Mouse (Mus musculus) gastrocnemius, adult 2 months (tissue): ENCODE measurements around the gene Nit1. TPM values are rescaled to one million over a fixed set of nuclear protein-coding genes. Genes with fewer than 3 reads are reported as not detected.

Source experiments
- DNase-seq: peaks from one replicate; pipeline ENCODE4 v3.0.0; 2022
- H3K27ac ChIP-seq: fragments of 200-600 bp; 2 replicates; pipeline ENCODE4 v1.8.1; 2022; ENCODE audit warnings: mild to moderate bottlenecking
- H3K4me3 ChIP-seq: fragments of 200-600 bp; 2 replicates; pipeline ENCODE4 v1.8.1; 2022; ENCODE audit warnings: mild to moderate bottlenecking, moderate library complexity
- CTCF ChIP-seq: fragments of 200-600 bp; IDR thresholded peaks from 2 replicates; pipeline ENCODE4 v1.8.1; 2022; ENCODE audit warnings: antibody characterized with exemption, mild to moderate bottlenecking, moderate library complexity
- intact Hi-C: fragments of 180-260 bp; cut with DNase I; formaldehyde crosslinking; loops from one replicate; pipeline ENCODE4 v1.15.1; 2025
- long read RNA-seq, 2 experiments: library from polyadenylated mRNA; stranded (forward); transcript quantifications; one replicate each; pipeline ENCODE4 v2.0.0; 2021
- total RNA-seq, 2 experiments: library from RNA; stranded (reverse); gene quantifications; 2 replicates each; pipeline ENCODE4 v1.2.3; 2021

Nit1 gene
- 10 to 100 TPM; 29.4 to 30.4 TPM for total RNA-seq
- long read RNA-seq, experiment 1, partial matches to known transcripts = 22 of 33 reads
- long read RNA-seq, experiment 1, other reads (novel, unspliced or antisense) = 6 of 33 reads
- long read RNA-seq, experiment 2, transcript Nit1-202 (7 exons, 1,335 nt) = major isoform, 7 of 34 reads
- long read RNA-seq, experiment 2, partial matches to known transcripts = 22 of 34 reads
- long read RNA-seq, experiment 2, other reads (novel, unspliced or antisense) = 2 of 34 reads

DNA sequence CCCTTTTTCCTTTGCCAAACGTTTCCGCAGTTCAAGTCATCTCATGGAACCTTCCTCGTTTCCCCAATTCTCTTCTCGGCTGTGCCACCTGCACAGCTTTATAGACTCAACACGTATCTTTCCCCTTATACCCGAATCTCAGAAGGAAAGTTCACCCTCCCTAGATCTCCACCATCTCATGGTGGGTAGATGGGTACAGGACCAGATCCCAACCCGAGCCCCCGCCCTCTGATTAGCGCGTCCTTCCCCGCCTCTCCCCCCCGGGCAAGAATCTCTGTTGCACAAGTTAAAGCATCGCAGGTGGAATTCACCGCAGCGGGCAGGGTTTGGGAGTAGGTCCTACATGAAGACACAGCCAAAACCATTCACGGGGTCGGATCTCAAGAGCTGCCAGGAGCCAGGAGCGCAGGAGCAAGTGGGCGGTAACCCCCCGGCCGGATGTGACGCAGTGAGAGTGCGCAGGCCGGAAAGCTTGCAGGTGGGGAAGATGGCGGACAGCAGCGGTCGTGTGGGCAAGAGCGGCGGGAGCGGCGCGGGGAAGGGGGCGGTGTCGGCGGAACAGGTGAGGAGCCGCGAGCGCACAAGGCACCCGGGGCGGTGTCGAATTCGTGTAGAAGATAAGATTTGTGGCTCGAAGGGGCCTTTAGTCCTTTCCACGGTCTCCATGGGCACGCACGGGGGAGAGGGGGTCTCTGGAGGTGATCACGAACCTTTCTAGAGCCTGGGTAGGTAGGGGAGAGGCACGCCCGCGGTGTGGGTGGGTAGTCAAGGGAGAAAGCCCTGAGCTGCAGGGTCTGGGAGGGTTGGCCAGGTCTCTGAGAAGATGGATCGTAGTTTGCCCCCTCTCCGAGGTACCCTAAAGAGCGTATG is at the start of gene Nit1, which contains the start of gene Pfdn2:
Gene Nit1, minus strand, starts transcription at position 422 of the 870 bp plus-strand sequence.
Gene Pfdn2, plus strand, starts transcription at position 446 of the 870 bp plus-strand sequence.
- Histone ChIP-seq H3K4me3 (peak within 1 kb of the TSS; percentile 85), H3K27ac (peak within 1 kb of the TSS; percentile 94)
- intact Hi-C loops = loop anchor here (1.0 to 10.0 kb wide), 2 partner anchors 16 to 231 kb away; partner anchors contain the start of genes Cfap126 and Dedd
- DNase-seq = peak; percentile 95
- no peak for TF ChIP-seq CTCF

DNA sequence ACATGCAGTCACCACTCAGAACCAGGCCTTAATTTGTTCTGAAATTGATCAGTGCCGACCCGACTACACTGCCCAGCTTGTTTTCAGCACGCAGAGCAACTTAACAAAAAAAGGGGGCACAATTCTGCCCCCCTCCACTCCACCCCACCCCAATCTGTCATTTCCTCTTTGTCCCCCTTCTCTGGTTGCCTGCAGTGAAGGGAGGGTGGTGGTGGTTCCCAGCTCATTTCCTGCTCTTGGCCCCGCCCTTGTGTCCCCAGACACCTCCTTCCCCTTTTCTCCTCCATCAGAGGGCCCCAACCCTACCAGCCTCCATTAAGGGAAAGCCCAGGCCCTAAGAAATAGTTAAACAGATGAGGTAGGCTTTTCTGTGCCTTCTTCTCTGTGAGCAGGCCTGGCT is 44.7 kb upstream of the Nit1 start:
- Histone ChIP-seq H3K4me3 (peak overlapping the region; percentile 45), H3K27ac (peak overlapping the region; percentile 54)
- peak; percentile 36 for DNase-seq
- no peak for TF ChIP-seq CTCF
- intact Hi-C loops = no loop called here

- H3K4me3 ChIP-seq = peak within 1 kb of the TSS; percentile 45
- TF ChIP-seq CTCF = no peak
- peak; percentile 43 for DNase-seq
- intact Hi-C loops = no loop called here
- peak within 1 kb of the TSS; percentile 54 for H3K27ac ChIP-seq
Observed at GRCm38 (mm10) chr1:171388376-171389102, 43.1 kb upstream of the Nit1 start, which contains the start of gene Arhgap30. Gene Arhgap30, plus strand, starts transcription at chr1:171388954.

DNA sequence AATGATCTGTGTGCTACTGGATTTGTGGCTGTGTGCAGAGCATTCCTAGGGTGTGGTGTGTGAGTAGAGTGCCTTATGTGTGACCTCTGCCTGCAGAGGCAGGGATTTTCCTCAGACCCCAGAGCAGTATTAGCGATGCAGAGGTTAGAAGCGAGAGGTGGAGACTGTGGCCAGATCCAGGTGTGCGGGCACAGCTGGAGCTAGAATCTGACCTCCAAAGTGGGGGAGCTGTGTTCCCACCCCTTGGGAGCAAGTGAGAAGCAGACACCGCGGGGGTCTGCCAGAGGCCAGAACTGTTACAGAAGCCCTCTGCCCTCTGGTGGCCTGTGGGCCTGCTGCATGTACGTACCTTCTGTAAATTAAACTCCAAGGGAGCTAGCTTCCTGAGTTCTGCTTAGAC is 41.7 kb upstream of the Nit1 start:
- no peak overlapping the region for H3K4me3 ChIP-seq
- TF ChIP-seq CTCF = peak; percentile 33; the same call in 1 of the 2 replicates
- no peak for DNase-seq
- H3K27ac ChIP-seq = no peak overlapping the region
- intact Hi-C loops = no loop called here

GRCm38 (mm10) chr1:171385171-171385570 is 39.7 kb upstream of the Nit1 start:
- DNase-seq = no peak
- intact Hi-C loops = no loop called here
- TF ChIP-seq CTCF = no peak
- no peak overlapping the region for H3K4me3 ChIP-seq
- no peak overlapping the region for H3K27ac ChIP-seq

GRCm38 (mm10) chr1:171384361-171384760 is 38.9 kb upstream of the Nit1 start:
- Histone ChIP-seq H3K27ac (no peak overlapping the region), H3K4me3 (no peak overlapping the region)
- intact Hi-C loops = no loop called here
- no peak for DNase-seq
- no peak for TF ChIP-seq CTCF

DNA sequence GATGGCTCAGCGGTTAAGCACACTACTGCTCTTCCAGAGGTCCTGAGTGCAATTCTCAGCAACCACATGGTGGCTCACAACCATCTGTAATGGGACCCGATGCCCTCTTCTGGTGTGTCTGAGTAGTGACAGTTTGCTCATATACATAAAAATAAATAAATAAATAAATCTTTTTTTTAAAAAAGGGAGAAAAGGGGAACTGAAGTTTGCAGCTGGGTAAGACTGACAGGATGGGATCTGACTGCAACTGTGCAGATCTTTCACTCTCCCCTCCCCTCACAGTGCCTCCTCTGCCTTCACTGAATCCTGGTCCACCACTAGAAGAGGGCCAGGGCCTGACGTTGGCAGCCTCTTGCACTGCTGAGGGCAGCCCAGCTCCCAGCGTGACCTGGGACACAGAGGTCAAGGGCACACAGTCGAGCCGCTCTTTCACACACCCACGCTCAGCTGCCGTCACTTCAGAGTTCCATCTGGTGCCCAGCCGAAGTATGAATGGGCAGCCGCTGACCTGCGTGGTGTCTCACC is 36.7 kb upstream of the Nit1 start:
- intact Hi-C loops = no loop called here
- Histone ChIP-seq H3K27ac (no peak overlapping the region), H3K4me3 (no peak overlapping the region)
- TF ChIP-seq CTCF = peak; percentile 3; the same call in 1 of the 2 replicates
- no peak for DNase-seq

- intact Hi-C loops = no loop called here
- Histone ChIP-seq H3K27ac (no peak overlapping the region), H3K4me3 (peak overlapping the region; percentile 53)
- peak; percentile 82 for DNase-seq
- peak; percentile 73 for TF ChIP-seq CTCF
Observed at GRCm38 (mm10) chr1:171379935-171380599, 34.6 kb upstream of the Nit1 start.

- Histone ChIP-seq H3K27ac (no peak overlapping the region), H3K4me3 (no peak overlapping the region)
- intact Hi-C loops = no loop called here
- DNase-seq = no peak
- TF ChIP-seq CTCF = no peak
Observed at GRCm38 (mm10) chr1:171378298-171378697, 32.9 kb upstream of the Nit1 start.

DNA sequence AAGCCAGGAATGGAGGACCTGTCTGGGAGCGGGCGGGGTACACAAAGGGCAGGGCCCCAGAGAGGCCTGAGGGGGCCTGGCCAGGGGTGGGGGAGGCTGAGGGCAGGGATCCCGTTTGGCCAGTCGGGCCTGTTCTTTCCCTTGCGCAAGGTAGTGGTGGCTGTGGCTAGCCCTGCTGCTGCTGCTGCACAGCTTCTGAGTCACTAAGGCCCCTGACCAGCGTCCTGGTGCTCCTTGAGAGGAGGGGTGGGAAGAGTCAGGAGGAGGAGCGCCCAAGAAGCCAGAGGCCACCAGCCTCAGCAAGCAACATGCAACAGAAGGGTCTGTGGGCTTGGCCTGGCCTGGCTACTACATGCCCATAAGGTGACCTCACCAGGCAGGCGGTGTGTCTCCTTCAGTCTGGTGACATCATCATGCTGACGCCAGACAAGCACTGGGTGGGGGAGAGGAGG is 30.2 kb upstream of the Nit1 start:
- DNase-seq = no peak
- Histone ChIP-seq H3K4me3 (no peak overlapping the region), H3K27ac (no peak overlapping the region)
- no peak for TF ChIP-seq CTCF
- intact Hi-C loops = no loop called here

DNA sequence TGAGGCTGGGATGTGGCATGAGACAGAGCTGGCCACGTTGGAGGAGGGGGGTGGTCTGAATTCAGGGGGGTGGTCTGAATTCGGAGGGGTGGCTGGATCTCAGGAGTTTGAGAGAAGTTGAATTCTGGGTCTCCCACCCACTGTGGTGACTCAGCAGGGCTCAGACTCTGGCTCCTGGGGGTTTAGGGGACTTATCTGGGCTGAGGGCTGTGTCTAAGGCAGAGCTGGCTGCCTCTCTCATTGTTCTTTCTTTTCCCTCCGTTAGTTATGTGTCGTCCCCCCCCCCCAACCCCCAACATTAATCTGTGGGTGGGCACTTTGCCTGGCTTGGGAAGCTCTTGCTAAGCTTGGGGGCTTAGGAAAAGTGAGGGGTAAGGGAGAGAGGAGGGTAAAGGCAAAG is 28.5 kb upstream of the Nit1 start:
- Histone ChIP-seq H3K4me3 (no peak overlapping the region), H3K27ac (no peak overlapping the region)
- intact Hi-C loops = no loop called here
- no peak for DNase-seq
- no peak for TF ChIP-seq CTCF

- H3K4me3 ChIP-seq = no peak overlapping the region
- TF ChIP-seq CTCF = no peak
- intact Hi-C loops = no loop called here
- DNase-seq = no peak
- no peak overlapping the region for H3K27ac ChIP-seq
Observed at GRCm38 (mm10) chr1:171372880-171373279, 27.4 kb upstream of the Nit1 start.
